Mouse (Mus musculus): Measurements from ENCODE around the gene Pecr.

- TF ChIP-seq CTCF (IDR thresholded peaks at IDR 0.05; ENCODE audit: borderline replicate concordance, control insufficient read depth, extremely low read depth, insufficient read depth, low read length, poor library complexity), result no peak
- TF ChIP-seq POLR2A (IDR thresholded peaks at IDR 0.05; ENCODE audit: control insufficient read depth, extremely low read depth, insufficient read depth, low read length, poor library complexity), result no peak
Measured at GRCm38 (mm10) chr1:72225054-72225718, 58.9 kb downstream of the Pecr start.
